Mouse (Mus musculus) thymus, postnatal 25 days (tissue): ENCODE results near the gene Aif1.

Experiments used
- DNase-seq: peaks from one replicate; pipeline ENCODE4 v3.0.0; 2022

The Aif1 gene

GRCm38 (mm10) chr17:35175968-35176367, at the start of gene Aif1:
Gene Aif1 (minus strand): TSS chr17:35176068.
- DNase-seq = no peak

- DNase-seq = no peak
Observed at GRCm38 (mm10) chr17:35225456-35225855, 49.6 kb upstream of the Aif1 start.

- DNase-seq = no peak
Observed at GRCm38 (mm10) chr17:35224641-35225040, 48.8 kb upstream of the Aif1 start.

GRCm38 (mm10) chr17:35222299-35222698, 46.4 kb upstream of the Aif1 start:
- peak; percentile 76 for DNase-seq

GRCm38 (mm10) chr17:35220156-35220952, 44.5 kb upstream of the Aif1 start, which contains the start of gene Gm16181:
Gene Gm16181 (plus strand): TSS chr17:35220834.
- no peak for DNase-seq

GRCm38 (mm10) chr17:35219601-35220041, 43.8 kb upstream of the Aif1 start:
- peak; percentile 74 for DNase-seq

GRCm38 (mm10) chr17:35218516-35219193, 42.8 kb upstream of the Aif1 start:
- peak; percentile 48 for DNase-seq

- DNase-seq = no peak
Observed at GRCm38 (mm10) chr17:35213071-35213470, 37.2 kb upstream of the Aif1 start.

- no peak for DNase-seq
Observed at GRCm38 (mm10) chr17:35210593-35210992, 34.7 kb upstream of the Aif1 start.

GRCm38 (mm10) chr17:35209785-35210535, 34.1 kb upstream of the Aif1 start:
- DNase-seq = peak; percentile 49

GRCm38 (mm10) chr17:35205380-35205769, 29.5 kb upstream of the Aif1 start:
- no peak for DNase-seq

- peak; percentile 81 for DNase-seq
Observed at GRCm38 (mm10) chr17:35204494-35205379, 28.9 kb upstream of the Aif1 start, which contains the start of gene Lta. Gene Lta (minus strand): TSS chr17:35205351.

- no peak for DNase-seq
Observed at GRCm38 (mm10) chr17:35202442-35202841, 26.6 kb upstream of the Aif1 start.

GRCm38 (mm10) chr17:35201787-35202186, 25.9 kb upstream of the Aif1 start, which contains the start of gene Tnf:
Gene Tnf (minus strand): TSS chr17:35202007.
- DNase-seq = peak; percentile 79

GRCm38 (mm10) chr17:35201128-35201527, 25.3 kb upstream of the Aif1 start:
- no peak for DNase-seq

GRCm38 (mm10) chr17:35200398-35200797, 24.5 kb upstream of the Aif1 start:
- peak; percentile 82 for DNase-seq

GRCm38 (mm10) chr17:35198946-35199345, 23.1 kb upstream of the Aif1 start:
- DNase-seq = no peak

- no peak for DNase-seq
Observed at GRCm38 (mm10) chr17:35198029-35198428, 22.2 kb upstream of the Aif1 start.

- DNase-seq = no peak
Observed at GRCm38 (mm10) chr17:35197126-35197525, 21.3 kb upstream of the Aif1 start.

- peak; percentile 56 for DNase-seq
Observed at GRCm38 (mm10) chr17:35196321-35196641, 20.4 kb upstream of the Aif1 start.

- peak; percentile 98 for DNase-seq
Observed at GRCm38 (mm10) chr17:35195631-35196320, 19.9 kb upstream of the Aif1 start.
